Mouse (Mus musculus) neutrophil, adult 5-6 weeks (primary cell): Measurements from ENCODE around the gene Immp1l. TPM values are rescaled to one million over a fixed set of nuclear protein-coding genes. Genes with fewer than 3 reads are reported as not detected.

Source experiments
- ATAC-seq: fragments of 151-379, 151-347 bp; 2 replicates; pipeline ENCODE4 v1.8.0; 2017; ENCODE audit warnings: mild to moderate bottlenecking, moderate TSS enrichment; ENCODE audit not compliant: insufficient number of reproducible peaks, poor library complexity, low FRiP score, severe bottlenecking; ENCODE audit errors: extremely low read depth
- total RNA-seq: library from RNA; stranded (forward); fragments of 200-1000 nt; gene quantifications from 2 replicates; pipeline ENCODE4 v1.2.3, GENCODE M21; 2017

Gene Immp1l
- total RNA-seq, 1 experiment from 2014 or later: 17.3 TPM

DNA sequence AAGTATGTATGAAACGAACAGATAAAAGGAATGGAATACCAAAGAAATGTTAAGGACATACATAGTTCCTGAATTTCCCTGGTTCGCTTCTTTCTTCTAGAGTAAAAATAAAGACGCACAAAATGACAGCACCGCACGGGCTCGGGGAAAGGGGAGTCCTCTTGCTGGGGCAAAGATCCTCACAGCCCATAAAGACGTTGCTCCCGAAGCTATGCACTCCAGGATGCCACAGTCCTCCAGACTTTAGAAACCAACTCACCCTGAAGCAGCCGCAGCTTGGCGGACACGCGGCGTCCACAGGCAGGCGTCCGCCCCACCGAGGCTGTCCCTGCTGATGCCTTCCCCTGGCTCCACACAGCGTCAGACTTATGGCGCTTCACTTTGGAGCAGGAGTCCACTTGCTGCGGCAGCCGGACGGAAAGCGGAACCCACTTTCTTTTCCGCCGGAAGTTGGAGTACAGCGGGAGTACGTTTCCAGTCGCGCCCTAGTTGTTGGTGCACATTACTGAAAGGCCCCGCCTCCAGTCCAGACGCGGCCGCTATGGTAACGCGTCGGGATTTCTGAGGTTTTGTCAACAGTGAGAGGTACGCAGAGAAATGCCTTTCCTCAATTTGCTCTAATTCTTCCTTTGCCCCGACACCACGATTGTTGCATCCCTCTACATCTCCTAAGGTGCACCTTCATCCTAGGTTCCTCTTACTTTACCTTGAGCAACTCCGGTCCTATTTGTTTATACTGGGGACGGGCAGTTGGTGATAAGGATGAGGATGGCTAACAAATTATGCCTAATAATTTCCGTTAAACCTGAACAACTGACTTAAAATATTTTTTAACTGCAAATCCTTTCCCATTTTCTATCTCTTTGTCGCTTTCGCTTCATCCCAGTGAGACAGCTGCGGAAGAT is 98.6 kb downstream of the Immp1l start, which contains the start of gene Dnajc24:
TSS of gene Dnajc24 (minus strand) at position 715 of the 905 bp plus-strand sequence.
- ATAC-seq: peak; percentile 99

DNA sequence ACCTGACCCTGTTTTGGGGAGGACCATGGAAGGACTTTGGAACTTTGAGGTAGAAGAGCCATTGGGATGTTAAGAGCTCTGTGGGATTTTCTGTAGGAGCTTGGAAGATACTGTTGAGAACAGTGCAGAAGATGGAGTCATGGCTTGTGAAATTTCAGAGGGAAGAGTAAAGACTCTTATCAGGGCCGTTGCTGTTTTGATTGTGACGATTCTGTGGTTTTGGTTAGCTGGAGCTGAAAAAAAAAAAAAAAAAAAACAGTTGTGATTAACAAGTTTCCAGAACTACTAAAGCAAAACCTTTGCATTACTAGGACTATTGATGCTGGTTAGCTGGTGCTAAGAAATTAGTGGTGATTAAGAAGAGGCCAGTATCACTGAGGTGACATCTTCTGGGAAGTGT is 104.0 kb downstream of the Immp1l start:
- ATAC-seq: no peak

Other genes with a start within 250 kb of the Immp1l start
- gene Pax6, start 235.7 kb upstream of the Immp1l start, total RNA-seq: 0.25 TPM in 1 of 2 replicates, not detected in the other
- gene Elp4, start 74 bp upstream of the Immp1l start, total RNA-seq: 8.8 and 18.2 TPM in 2 replicates
- 6.6 and 20.5 TPM in 2 replicates for gene Dnajc24, start 98.9 kb downstream of the Immp1l start, total RNA-seq